Mouse (Mus musculus) megakaryocyte, embryonic 14.5 days (primary cell): ENCODE measurements around the gene Kcnh1.

Experiments
- FLI1 ChIP-seq: IDR thresholded peaks from 2 replicates; pipeline ENCODE4 v1.6.1; 2012; ENCODE audit warnings: low read length, inconsistent platforms, mixed read lengths
- GATA1 ChIP-seq: IDR thresholded peaks from 3 replicates; pipeline ENCODE4 v1.6.1; 2012; ENCODE audit warnings: mixed read lengths, low read length, inconsistent platforms, borderline replicate concordance

- no peak for TF ChIP-seq GATA1
- TF ChIP-seq FLI1: no peak
Observed at GRCm38 (mm10) chr1:192189056-192189455, 1.5 kb upstream of the Kcnh1 start.
